Mouse (Mus musculus) kidney, postnatal 0 days (tissue): ENCODE results near the gene Gpr89. TPM values are rescaled to one million over a fixed set of nuclear protein-coding genes. Genes with fewer than 3 reads are reported as not detected.
A peak's percentile ranks its signal among the peaks of the same experiment; 100 is the strongest.

Experiments
- ATAC-seq: fragments of 200-750 bp; cut with Nextera tagmentation; replicated peaks from 2 replicates; pipeline ENCODE4 v1.8.0; 2017; ENCODE audit warnings: low read depth, moderate number of reproducible peaks, moderate TSS enrichment, moderate library complexity; ENCODE audit not compliant: low FRiP score
- DNase-seq: peaks from one replicate; pipeline ENCODE4 v3.0.0-alpha.2; 2016; ENCODE audit warnings: low spot score
- H3K27ac ChIP-seq: fragments of 300-500 bp; sonication (generic); 2 replicates; pipeline ENCODE4 v1.5.1; 2014; ENCODE audit warnings: mild to moderate bottlenecking
- H3K27me3 ChIP-seq: fragments of 300-500 bp; sonication (generic); 2 replicates; pipeline ENCODE4 v1.6.1; 2014; ENCODE audit warnings: low read length, mixed read lengths; ENCODE audit not compliant: insufficient read depth
- H3K36me3 ChIP-seq: fragments of 300-500 bp; sonication (generic); 2 replicates; pipeline ENCODE4 v1.6.1; 2014; ENCODE audit warnings: low read length, mixed read lengths; ENCODE audit not compliant: insufficient read depth
- H3K4me1 ChIP-seq: fragments of 300-500 bp; sonication (generic); replicated peaks from 2 replicates; pipeline ENCODE4 v1.6.1; 2014; ENCODE audit warnings: antibody characterized with exemption, low read length, mixed read lengths; ENCODE audit not compliant: insufficient read depth
- H3K4me2 ChIP-seq: fragments of 300-500 bp; sonication (generic); 2 replicates; pipeline ENCODE4 v1.6.1; 2014; ENCODE audit warnings: mild to moderate bottlenecking, low read length, moderate library complexity, mixed read lengths
- H3K4me3 ChIP-seq: fragments of 300-500 bp; sonication (generic); replicated peaks from 2 replicates; pipeline ENCODE4 v1.5.1; 2014; ENCODE audit warnings: low read depth, low read length
- H3K9ac ChIP-seq: fragments of 300-500 bp; sonication (generic); 2 replicates; pipeline ENCODE4 v1.6.1; 2014; ENCODE audit warnings: low read depth, low read length
- H3K9me3 ChIP-seq: fragments of 300-500 bp; sonication (generic); replicated peaks from 2 replicates; pipeline ENCODE4 v1.6.1; 2016; ENCODE audit warnings: low read length, inconsistent platforms, mixed read lengths
- CTCF ChIP-seq: IDR thresholded peaks from 2 replicates; pipeline ENCODE4 v1.5.1; 2016; ENCODE audit warnings: antibody characterized with exemption, low read depth, mild to moderate bottlenecking, moderate library complexity
- WGBS: fragments of 180-500 bp; shearing (Covaris S2); extraction: QIAGEN DNeasy Blood & Tissue Kit; methylation state at CpG from one replicate; pipeline ENCODE4 v1.1.7; 2014; 5-methylcytosine and 5-hydroxymethylcytosine counted together
- polyA plus RNA-seq: library from polyadenylated mRNA; unstranded; fragments of >200 nt; fragmentation: Nextera tagmentation; extraction: Ambion mirVana; gene quantifications from 2 replicates; pipeline ENCODE4 v1.2.1, GENCODE M21; 2015

The Gpr89 gene
- polyA plus RNA-seq, 1 experiment from 2014 or later, result 32.8 TPM

- Histone ChIP-seq H3K4me3 (no peak overlapping the region), H3K9me3 (no peaks in the 10 kb centered on the region), H3K36me3 (no peaks in the 10 kb centered on the region), H3K27ac (no peak overlapping the region), H3K4me2 (no peak overlapping the region), H3K9ac (no peak overlapping the region), H3K4me1 (no peaks in the 10 kb centered on the region), H3K27me3 (no peaks in the 10 kb centered on the region)
- WGBS, result 81% methylated on average over 6 of the region's 6 CpGs
- TF ChIP-seq CTCF, result no peak
- ATAC-seq (peak; percentile 53; the same call in 1 of the 2 replicates), DNase-seq (no peak)
Observed at GRCm38 (mm10) chr3:96820116-96820915, 84.8 kb downstream of the Gpr89 start.

Other genes with a start within 250 kb of the Gpr89 start
- gene Ankrd35, start 235.2 kb downstream of the Gpr89 start, polyA plus RNA-seq, result 1.0 and 1.3 TPM in 2 replicates
- gene Pias3, start 209.0 kb downstream of the Gpr89 start, polyA plus RNA-seq, result 38.7 and 39.1 TPM in 2 replicates
- gene Nudt17, start 196.8 kb downstream of the Gpr89 start, polyA plus RNA-seq, result 8.2 and 9.5 TPM in 2 replicates
- gene Polr3c, start 177.7 kb downstream of the Gpr89 start, polyA plus RNA-seq, result 25.3 and 29.8 TPM in 2 replicates
- gene Rnf115, start 177.7 kb downstream of the Gpr89 start, polyA plus RNA-seq, result 59.0 and 59.2 TPM in 2 replicates
- 322 and 401 TPM in 2 replicates for gene Pdzk1, start 76.1 kb downstream of the Gpr89 start, polyA plus RNA-seq
- gene Cd160, start 76.0 kb downstream of the Gpr89 start, polyA plus RNA-seq, result 0.06 and 0.09 TPM in 2 replicates
- gene Gja5, start 653 bp downstream of the Gpr89 start, polyA plus RNA-seq, result 12.4 and 14.7 TPM in 2 replicates
- 0.04 and 0.07 TPM in 2 replicates for gene Gja8, start 20.7 kb upstream of the Gpr89 start, polyA plus RNA-seq